8 mouse cellular contexts compared by ENCODE assay signal in genomic region chr1:177175436-177175835, GRCm38 (mm10).
A peak's percentile ranks its signal among the peaks of the same experiment; 100 is the strongest.
DNase-seq lines count a peak whose midpoint lies in the region; ATAC-seq and TF ChIP-seq lines count a peak whose summit lies in the region.

No protein-coding gene starts in this region.

- no peak overlapping the region for H3K4me2 ChIP-seq in forebrain, embryonic 13.5 days
- H3K4me2 ChIP-seq in midbrain, embryonic 16.5 days (ENCODE audit: low read length): no peak overlapping the region
- no peak overlapping the region for H3K4me2 ChIP-seq in heart, embryonic 12.5 days

- H3K27me3 ChIP-seq in forebrain, embryonic 13.5 days: no peaks in the 10 kb centered on the region
- no peaks in the 10 kb centered on the region for H3K27me3 ChIP-seq in midbrain, embryonic 16.5 days (ENCODE audit: control insufficient read depth, insufficient read depth, low read depth, low read length)
- H3K27me3 ChIP-seq in heart, embryonic 12.5 days (replicated peaks): no peaks in the 10 kb centered on the region
- H3K27me3 ChIP-seq in kidney, adult 2 months (replicated peaks; ENCODE audit: control insufficient read depth, insufficient read depth, low read length): no peaks in the 10 kb centered on the region

- H3K36me3 ChIP-seq in forebrain, embryonic 13.5 days (ENCODE audit: poor library complexity, severe bottlenecking): no peaks in the 10 kb centered on the region
- no peaks in the 10 kb centered on the region for H3K36me3 ChIP-seq in midbrain, embryonic 16.5 days (ENCODE audit: control insufficient read depth, insufficient read depth, low read length)
- H3K36me3 ChIP-seq in heart, embryonic 12.5 days: no peaks in the 10 kb centered on the region
- H3K36me3 ChIP-seq in kidney, adult 2 months (ENCODE audit: control insufficient read depth, insufficient read depth, low read length): no peaks in the 10 kb centered on the region

- H3K9ac ChIP-seq in forebrain, embryonic 13.5 days: no peak overlapping the region
- no peak overlapping the region for H3K9ac ChIP-seq in midbrain, embryonic 16.5 days (ENCODE audit: low read depth, low read length)
- H3K9ac ChIP-seq in heart, embryonic 12.5 days: no peak overlapping the region

- H3K4me3 ChIP-seq in forebrain, embryonic 13.5 days: no peak overlapping the region
- no peak overlapping the region for H3K4me3 ChIP-seq in midbrain, embryonic 16.5 days (ENCODE audit: low read depth, low read length)
- no peak overlapping the region for H3K4me3 ChIP-seq in heart, embryonic 12.5 days
- no peak overlapping the region for H3K4me3 ChIP-seq in kidney, adult 2 months (ENCODE audit: insufficient read depth, low read depth, low read length)

- no peaks in the 10 kb centered on the region for H3K9me3 ChIP-seq in forebrain, embryonic 13.5 days (replicated peaks)
- H3K9me3 ChIP-seq in midbrain, embryonic 16.5 days (replicated peaks; ENCODE audit: control insufficient read depth, low read length, poor library complexity, severe bottlenecking): no peaks in the 10 kb centered on the region
- H3K9me3 ChIP-seq in heart, embryonic 12.5 days (replicated peaks): no peaks in the 10 kb centered on the region

- ATAC-seq in forebrain, embryonic 13.5 days: peak; percentile 96
- peak; percentile 89 for ATAC-seq in midbrain, embryonic 16.5 days
- ATAC-seq in heart, embryonic 12.5 days (ENCODE audit: insufficient number of reproducible peaks, low FRiP score): no peak

- no peak for TF ChIP-seq CTCF in kidney, adult 2 months (conservative IDR thresholded peaks at IDR 0.05; ENCODE audit: insufficient read depth, insufficient read length, low read depth, low read length)

- no peak for TF ChIP-seq POLR2A in kidney, adult 2 months (IDR thresholded peaks at IDR 0.05; ENCODE audit: low read depth, low read length)

- peak; percentile 74 for DNase-seq in brain, adult 2 months (ENCODE audit: low read depth, low spot score)
- DNase-seq in layer of hippocampus, adult 9-10 months (ENCODE audit: low spot score): peak; percentile 40
- DNase-seq in T-cell, adult 2 months (ENCODE audit: low spot score): no peak
- no peak for DNase-seq in kidney, adult 2 months
- no peak for DNase-seq in kidney, postnatal 25 days

- peaks cover 40% of the 10 kb centered on the region for H3K4me1 ChIP-seq in forebrain, embryonic 13.5 days
- H3K4me1 ChIP-seq in midbrain, embryonic 16.5 days (ENCODE audit: control insufficient read depth, insufficient read depth, low read length): 0 out of 2 replicates have a peak, but pooled peaks cover 2% of the 10 kb centered on the region
- H3K4me1 ChIP-seq in heart, embryonic 12.5 days (replicated peaks): peaks cover 9% of the 10 kb centered on the region; the same call in 1 of the 2 replicates
- no peaks in the 10 kb centered on the region for H3K4me1 ChIP-seq in kidney, adult 2 months (ENCODE audit: control insufficient read depth, insufficient read depth, low read length)

- H3K27ac ChIP-seq in forebrain, embryonic 13.5 days: peak overlapping the region; percentile 54; the same call in 1 of the 2 replicates
- H3K27ac ChIP-seq in midbrain, embryonic 16.5 days (ENCODE audit: low read length): no peak overlapping the region
- H3K27ac ChIP-seq in heart, embryonic 12.5 days (ENCODE audit: poor library complexity, severe bottlenecking): no peak overlapping the region
- no peak overlapping the region for H3K27ac ChIP-seq in kidney, adult 2 months (ENCODE audit: insufficient read depth, low read depth, low read length)

Comparison
In these comparisons a context has a peak if more than half of its experiments do, and no peak if none do; other contexts are left out.
1. DNase-seq: peak in brain, adult 2 months (single experiment) and layer of hippocampus, adult 9-10 months (single experiment); none in T-cell, adult 2 months (single experiment), kidney, adult 2 months (single experiment) and kidney, postnatal 25 days (0 of 2).